ENCODE assay signal across 10 mouse cellular contexts in the genomic region with DNA sequence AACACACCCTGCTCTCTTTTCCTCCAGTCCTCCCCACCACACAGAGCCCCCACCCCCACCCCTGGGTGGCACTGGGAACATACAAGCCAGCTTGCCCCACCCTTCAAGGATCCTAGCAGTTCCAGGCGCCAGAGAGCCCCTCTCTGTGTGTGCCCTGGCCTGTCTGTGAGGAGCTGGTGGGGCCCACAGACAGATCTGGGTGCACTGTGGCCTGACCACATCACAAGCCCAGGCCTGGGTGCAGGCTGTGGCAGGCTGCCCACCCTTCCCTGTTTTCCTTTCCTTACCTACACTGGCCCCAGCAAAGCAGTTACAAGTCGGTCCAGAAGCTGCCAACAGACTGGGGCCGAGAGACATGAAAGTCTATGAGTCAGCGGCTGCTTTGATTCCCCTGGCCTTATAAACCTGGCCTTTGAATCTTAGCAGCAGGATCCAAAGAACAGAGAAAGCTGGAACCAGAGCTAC.
DNase-seq lines count a peak whose midpoint lies in the region; ATAC-seq and TF ChIP-seq lines count a peak whose summit lies in the region.
"Had no signal": no experiment of that assay in that cellular context is flagged by ENCODE, and none has a peak within 500 bp of the region (broad histone marks: within the 10 kb centered on the region; RNA-seq: fewer than 3 reads in every experiment).

No protein-coding gene starts in this region.

- no peak for DNase-seq in lung, postnatal 10 days
- DNase-seq in adrenal gland, postnatal 14 days = peak; percentile 53
- no peak for DNase-seq in B cell, adult 2 months
- DNase-seq in heart, postnatal 25 days (ENCODE audit: low spot score) = no peak

- intact Hi-C loops in heart, postnatal 25 days (cut with DNase I) = no loop called here

- no peak overlapping the region for H3K9ac ChIP-seq in lung, embryonic 15.5 days
- H3K9ac ChIP-seq in intestine, postnatal 0 days (ENCODE audit: low read depth, low read length) = no peak overlapping the region
- 0 out of 2 replicates have a peak overlapping the region, but pooled peaks have one; percentile 9 for H3K9ac ChIP-seq in stomach, embryonic 16.5 days (ENCODE audit: low read length)
- H3K9ac ChIP-seq: heart, embryonic 15.5 days had no signal

- H3K27ac ChIP-seq in lung, embryonic 15.5 days = peak overlapping the region; percentile 66
- no peak overlapping the region; the same call in 1 of the 2 replicates for H3K27ac ChIP-seq in intestine, postnatal 0 days (ENCODE audit: low read depth, low read length)
- H3K27ac ChIP-seq in stomach, embryonic 16.5 days (ENCODE audit: low read length) = peak overlapping the region; percentile 81
- H3K27ac ChIP-seq: heart, embryonic 15.5 days had no signal

- no peaks in the 10 kb centered on the region for H3K27me3 ChIP-seq in lung, embryonic 15.5 days
- H3K27me3 ChIP-seq in intestine, postnatal 0 days (replicated peaks; ENCODE audit: control insufficient read depth, insufficient read depth, low read length) = no peaks in the 10 kb centered on the region
- H3K27me3 ChIP-seq in stomach, embryonic 16.5 days (ENCODE audit: control insufficient read depth, insufficient read depth, low read length) = no peaks in the 10 kb centered on the region
- H3K27me3 ChIP-seq: heart, embryonic 15.5 days had no signal

- ATAC-seq in lung, embryonic 15.5 days (ENCODE audit: borderline replicate concordance, extremely low read depth, low FRiP score, low TSS enrichment) = peak; percentile 38; the same call in 1 of the 2 replicates
- peak; percentile 75 for ATAC-seq in intestine, postnatal 0 days
- ATAC-seq in stomach, embryonic 16.5 days (ENCODE audit: insufficient read depth, low FRiP score) = peak; percentile 73
- ATAC-seq: activated CD4-positive, CD25-positive, alpha-beta regulatory T cell, adult 4 months had no signal

- peaks cover 17% of the 10 kb centered on the region for H3K4me1 ChIP-seq in lung, embryonic 15.5 days
- H3K4me1 ChIP-seq in intestine, postnatal 0 days (replicated peaks; ENCODE audit: control insufficient read depth, insufficient read depth, low read length) = 0 out of 2 replicates have a peak, but pooled peaks cover 5% of the 10 kb centered on the region
- H3K4me1 ChIP-seq in stomach, embryonic 16.5 days (ENCODE audit: control insufficient read depth, insufficient read depth, low read length) = peaks cover 8% of the 10 kb centered on the region

- no peak overlapping the region for H3K4me3 ChIP-seq in lung, embryonic 15.5 days
- no peak overlapping the region for H3K4me3 ChIP-seq in intestine, postnatal 0 days (ENCODE audit: low read depth, low read length)
- H3K4me3 ChIP-seq in stomach, embryonic 16.5 days (replicated peaks; ENCODE audit: low read length) = no peak overlapping the region
- H3K4me3 ChIP-seq: heart, embryonic 15.5 days had no signal

- H3K4me2 ChIP-seq in lung, embryonic 15.5 days = no peak overlapping the region
- H3K4me2 ChIP-seq in intestine, postnatal 0 days (replicated peaks; ENCODE audit: low read depth) = no peak overlapping the region
- no peak overlapping the region for H3K4me2 ChIP-seq in stomach, embryonic 16.5 days (ENCODE audit: low read depth, low read length)
- H3K4me2 ChIP-seq: heart, embryonic 15.5 days; midbrain, embryonic 11.5 days had no signal

- no peak for TF ChIP-seq CTCF in intestine, postnatal 0 days (IDR thresholded peaks at IDR 0.05; ENCODE audit: low read depth)

- no peaks in the 10 kb centered on the region for H3K9me3 ChIP-seq in lung, embryonic 15.5 days
- no peaks in the 10 kb centered on the region for H3K9me3 ChIP-seq in intestine, postnatal 0 days (ENCODE audit: control insufficient read depth)
- H3K9me3 ChIP-seq in stomach, embryonic 16.5 days (replicated peaks; ENCODE audit: control insufficient read depth, low read length) = no peaks in the 10 kb centered on the region
- H3K9me3 ChIP-seq: heart, embryonic 15.5 days had no signal

- H3K36me3 ChIP-seq in lung, embryonic 15.5 days = no peaks in the 10 kb centered on the region
- H3K36me3 ChIP-seq in intestine, postnatal 0 days (ENCODE audit: control insufficient read depth, insufficient read depth) = no peaks in the 10 kb centered on the region
- no peaks in the 10 kb centered on the region for H3K36me3 ChIP-seq in stomach, embryonic 16.5 days (ENCODE audit: control insufficient read depth, insufficient read depth, low read length)
- H3K36me3 ChIP-seq: heart, embryonic 15.5 days had no signal

- WGBS in lung, embryonic 15.5 days = 41% methylated on average over 4 of the region's 4 CpGs
- 43% methylated on average over 4 of the region's 4 CpGs for WGBS in intestine, postnatal 0 days
- WGBS in stomach, embryonic 16.5 days = 44% methylated on average over 4 of the region's 4 CpGs
